Comparison of ENCODE assay signal across 13 mouse cellular contexts in the genomic region with DNA sequence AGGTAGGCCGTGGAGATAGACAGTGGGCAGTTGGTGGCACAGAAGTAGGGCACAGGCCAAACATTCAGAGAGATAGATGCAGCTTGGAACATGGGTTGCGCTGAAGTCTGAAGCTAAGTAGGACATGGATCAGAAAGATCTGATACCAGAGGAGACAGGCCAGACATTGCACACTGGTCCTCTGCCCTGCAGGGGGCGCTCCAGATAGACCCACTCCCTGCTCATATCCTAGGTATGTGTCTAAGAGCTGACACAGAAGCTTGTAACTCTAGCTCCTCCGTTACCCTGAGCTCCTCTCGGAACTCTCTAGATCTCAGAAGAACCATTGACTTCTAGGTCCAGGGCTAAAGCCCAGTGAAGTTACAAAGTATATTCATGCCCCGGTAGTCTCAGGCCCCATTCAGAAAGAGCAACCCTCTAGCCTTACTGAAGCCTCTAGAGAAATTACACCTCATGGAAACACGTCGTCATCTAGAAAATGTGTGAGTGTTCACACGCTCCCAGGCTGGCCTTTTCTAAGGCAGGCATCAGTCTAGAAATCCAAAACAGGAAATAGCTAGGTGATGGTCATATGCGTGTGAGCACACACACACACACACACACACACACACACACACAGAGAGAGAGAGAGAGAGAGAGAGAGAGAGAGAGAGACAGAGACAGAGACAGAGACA.
DNase-seq lines count a peak whose midpoint lies in the region; ATAC-seq and TF ChIP-seq lines count a peak whose summit lies in the region.
"Had no signal": no experiment of that assay in that cellular context is flagged by ENCODE, and none has a peak within 500 bp of the region (broad histone marks: within the 10 kb centered on the region; RNA-seq: fewer than 3 reads in every experiment).

No protein-coding gene starts in this region.

- 80% methylated on average over 10 of the region's 10 CpGs for WGBS in kidney, adult 2 months
- 81% methylated on average over 10 of the region's 10 CpGs for WGBS in kidney, embryonic 15.5 days
- 70% methylated on average over 10 of the region's 10 CpGs for WGBS in liver, embryonic 16.5 days (ENCODE audit: insufficient replicate concordance)

- no peak overlapping the region for H3K9ac ChIP-seq in kidney, embryonic 15.5 days
- H3K9ac ChIP-seq in liver, embryonic 16.5 days (ENCODE audit: low read depth, low read length): no peak overlapping the region
- H3K9ac ChIP-seq: midbrain, embryonic 15.5 days had no signal

- no peak for ATAC-seq in kidney, embryonic 15.5 days (replicated peaks; ENCODE audit: low FRiP score)
- ATAC-seq in liver, embryonic 16.5 days (ENCODE audit: low read depth): peak; percentile 38; the same call in 1 of the 2 replicates
- ATAC-seq: hindbrain, embryonic 16.5 days; midbrain, embryonic 15.5 days had no signal

- no peak overlapping the region for H3K4me2 ChIP-seq in kidney, embryonic 15.5 days
- H3K4me2 ChIP-seq in liver, embryonic 16.5 days (ENCODE audit: low read depth, low read length): no peak overlapping the region
- H3K4me2 ChIP-seq: midbrain, embryonic 15.5 days had no signal

- H3K27me3 ChIP-seq in kidney, adult 2 months (replicated peaks; ENCODE audit: control insufficient read depth, insufficient read depth, low read length): no peaks in the 10 kb centered on the region
- H3K27me3 ChIP-seq in kidney, embryonic 15.5 days: no peaks in the 10 kb centered on the region
- H3K27me3 ChIP-seq in liver, embryonic 16.5 days (ENCODE audit: control insufficient read depth, insufficient read depth, low read depth, low read length): no peaks in the 10 kb centered on the region
- H3K27me3 ChIP-seq: midbrain, embryonic 15.5 days had no signal

- H3K4me1 ChIP-seq in kidney, adult 2 months (ENCODE audit: control insufficient read depth, insufficient read depth, low read length): no peaks in the 10 kb centered on the region
- no peaks in the 10 kb centered on the region; the same call in 1 of the 2 replicates for H3K4me1 ChIP-seq in kidney, embryonic 15.5 days
- H3K4me1 ChIP-seq in liver, embryonic 16.5 days (ENCODE audit: control insufficient read depth, low read depth, low read length): 0 out of 2 replicates have a peak, but pooled peaks cover 2% of the 10 kb centered on the region
- H3K4me1 ChIP-seq: midbrain, embryonic 15.5 days had no signal

- H3K9me3 ChIP-seq in kidney, embryonic 15.5 days (replicated peaks): no peaks in the 10 kb centered on the region
- H3K9me3 ChIP-seq in liver, embryonic 16.5 days (replicated peaks; ENCODE audit: control insufficient read depth, low read length): no peaks in the 10 kb centered on the region
- H3K9me3 ChIP-seq: midbrain, embryonic 15.5 days had no signal

- H3K36me3 ChIP-seq in kidney, adult 2 months (ENCODE audit: control insufficient read depth, insufficient read depth, low read length): no peaks in the 10 kb centered on the region
- H3K36me3 ChIP-seq in kidney, embryonic 15.5 days: no peaks in the 10 kb centered on the region
- H3K36me3 ChIP-seq in liver, embryonic 16.5 days (ENCODE audit: control insufficient read depth, insufficient read depth): no peaks in the 10 kb centered on the region
- H3K36me3 ChIP-seq: midbrain, embryonic 15.5 days had no signal

- intact Hi-C loops in gastrocnemius, postnatal 14 days (cut with DNase I; ENCODE audit: low total_unique reads): no loop called here

- TF ChIP-seq CTCF in kidney, adult 2 months (conservative IDR thresholded peaks at IDR 0.05; ENCODE audit: insufficient read depth, insufficient read length, low read depth, low read length): 0 out of 2 replicates have a peak, but pooled peaks have one; percentile 17

- H3K27ac ChIP-seq in kidney, adult 2 months (ENCODE audit: insufficient read depth, low read depth, low read length): no peak overlapping the region
- no peak overlapping the region for H3K27ac ChIP-seq in kidney, embryonic 15.5 days
- H3K27ac ChIP-seq in liver, embryonic 16.5 days (ENCODE audit: low read length): no peak overlapping the region
- H3K27ac ChIP-seq: midbrain, embryonic 15.5 days had no signal

- no peak for TF ChIP-seq POLR2A in kidney, adult 2 months (IDR thresholded peaks at IDR 0.05; ENCODE audit: low read depth, low read length)

- H3K4me3 ChIP-seq in kidney, adult 2 months (ENCODE audit: insufficient read depth, low read depth, low read length): no peak overlapping the region
- no peak overlapping the region for H3K4me3 ChIP-seq in kidney, embryonic 15.5 days (replicated peaks)
- no peak overlapping the region for H3K4me3 ChIP-seq in liver, embryonic 16.5 days (ENCODE audit: low read depth, low read length)
- H3K4me3 ChIP-seq: midbrain, embryonic 15.5 days had no signal

- DNase-seq in kidney, adult 2 months: no peak
- peak; percentile 74 for DNase-seq in CD4-positive helper T cell, adult 2 months (ENCODE audit: low read depth, low spot score)
- DNase-seq in R1 (ENCODE audit: low read depth, low spot score): peak; percentile 51
- no peak for DNase-seq in gastrocnemius, postnatal 14 days
- no peak for DNase-seq in urinary bladder, postnatal 4 days (ENCODE audit: low spot score in 2 of 2)
- DNase-seq in cerebellum, adult 11 months: no peak
- DNase-seq: adrenal gland, adult 8-10 months; gastrocnemius, postnatal 10 days; right cerebral cortex, postnatal 14 days had no signal

Comparison
In these comparisons a context has a peak if more than half of its experiments do, and no peak if none do; other contexts are left out.
1. DNase-seq: peak in CD4-positive helper T cell, adult 2 months (single experiment) and R1 (single experiment); none in kidney, adult 2 months (single experiment), gastrocnemius, postnatal 14 days (single experiment), urinary bladder, postnatal 4 days (0 of 2) and cerebellum, adult 11 months (single experiment).